ENCODE assay signal across 37 mouse cellular contexts in genomic region chr6:24645346-24646053, GRCm38 (mm10). TPM values are rescaled to one million over a fixed set of nuclear protein-coding genes. Genes with fewer than 3 reads are reported as not detected.
DNase-seq lines count a peak whose midpoint lies in the region; ATAC-seq and TF ChIP-seq lines count a peak whose summit lies in the region.
"Had no signal": no experiment of that assay in that cellular context is flagged by ENCODE, and none has a peak within 500 bp of the region (broad histone marks: within the 10 kb centered on the region; RNA-seq: fewer than 3 reads in every experiment).

No protein-coding gene starts in this region.

- DNase-seq in spleen, adult 2 months (ENCODE audit: low read depth in 1 of 2, low spot score in 2 of 2) = no peak
- no peak for DNase-seq in spleen, postnatal 36 days (ENCODE audit: low spot score in 2 of 2)
- no peak for DNase-seq in embryonic facial prominence, embryonic 10.5 days (ENCODE audit: low spot score)
- DNase-seq in right cerebral cortex, postnatal 10 days (ENCODE audit: low spot score in 2 of 2) = no peak
- DNase-seq in lung, adult 2 months = no peak
- DNase-seq: adrenal gland, adult 8-10 months; cerebellum, adult 18-20 months; cerebellum, postnatal 10 days; gastrocnemius, postnatal 25 days; heart, postnatal 14 days; kidney, adult 18-20 months; kidney, postnatal 25 days; liver; lung, postnatal 36 days; right cerebral cortex, postnatal 14 days; thymus, adult 2 months; thymus, postnatal 4 days had no signal

- ATAC-seq in granulocyte monocyte progenitor cell, adult 5-6 weeks (replicated peaks; ENCODE audit: poor library complexity, severe bottlenecking) = peak; percentile 88
- peak; percentile 56; the same call in 1 of the 2 replicates for ATAC-seq in monocyte, adult 5-6 weeks (replicated peaks; ENCODE audit: insufficient number of reproducible peaks, low FRiP score, low TSS enrichment, poor library complexity, severe bottlenecking)
- ATAC-seq: CD4-positive, CD25-positive, alpha-beta regulatory T cell, adult 4 months; hindbrain, embryonic 16.5 days; midbrain, embryonic 15.5 days had no signal

- H3K27me3 ChIP-seq in spleen, adult 2 months (ENCODE audit: control insufficient read depth, insufficient read depth, low read length) = no peaks in the 10 kb centered on the region
- no peaks in the 10 kb centered on the region for H3K27me3 ChIP-seq in embryonic facial prominence, embryonic 10.5 days (replicated peaks; ENCODE audit: low read depth, poor library complexity, severe bottlenecking)
- H3K27me3 ChIP-seq: embryonic facial prominence, embryonic 15.5 days; forebrain, embryonic 12.5 days; kidney, embryonic 15.5 days; liver, embryonic 15.5 days; midbrain, embryonic 15.5 days had no signal

- 69% methylated on average over 6 of the region's 6 CpGs for WGBS in spleen, adult 2 months
- 95% methylated on average over 6 of the region's 6 CpGs for WGBS in embryonic facial prominence, embryonic 10.5 days
- 84% methylated on average over 6 of the region's 6 CpGs for WGBS in lung, adult 2 months

- no peak for TF ChIP-seq CTCF in spleen, adult 2 months (IDR thresholded peaks at IDR 0.05; ENCODE audit: extremely low read depth, insufficient read depth, insufficient read length, insufficient replicate concordance)
- TF ChIP-seq CTCF in lung, adult 2 months (IDR thresholded peaks at IDR 0.05; ENCODE audit: insufficient read depth, low read length) = no peak

- no peaks in the 10 kb centered on the region for H3K9me3 ChIP-seq in embryonic facial prominence, embryonic 10.5 days
- H3K9me3 ChIP-seq: embryonic facial prominence, embryonic 15.5 days; forebrain, embryonic 12.5 days; kidney, embryonic 15.5 days; liver, embryonic 15.5 days; midbrain, embryonic 10.5 days; midbrain, embryonic 15.5 days had no signal

- no peaks in the 10 kb centered on the region for H3K4me1 ChIP-seq in spleen, adult 2 months (ENCODE audit: control insufficient read depth, insufficient read depth, insufficient read length)
- H3K4me1 ChIP-seq in embryonic facial prominence, embryonic 10.5 days = no peaks in the 10 kb centered on the region
- peaks cover 6% of the 10 kb centered on the region for H3K4me1 ChIP-seq in lung, adult 2 months (ENCODE audit: control insufficient read depth, insufficient read depth, low read length)
- H3K4me1 ChIP-seq: embryonic facial prominence, embryonic 15.5 days; kidney, embryonic 15.5 days; midbrain, embryonic 10.5 days had no signal

- H3K36me3 ChIP-seq in spleen, adult 2 months (ENCODE audit: control insufficient read depth, insufficient read depth, low read length) = no peaks in the 10 kb centered on the region; the same call in 1 of the 2 replicates
- H3K36me3 ChIP-seq in embryonic facial prominence, embryonic 10.5 days (replicated peaks) = peaks cover 8% of the 10 kb centered on the region
- H3K36me3 ChIP-seq: embryonic facial prominence, embryonic 15.5 days; liver, embryonic 15.5 days; midbrain, embryonic 15.5 days had no signal

- no peak for TF ChIP-seq POLR2A in spleen, adult 2 months (IDR thresholded peaks at IDR 0.05; ENCODE audit: low read depth, low read length)
- TF ChIP-seq POLR2A in lung, adult 2 months (IDR thresholded peaks at IDR 0.05; ENCODE audit: borderline replicate concordance, extremely low read depth, low read depth, low read length) = no peak

- no peak overlapping the region for H3K4me3 ChIP-seq in spleen, adult 2 months (ENCODE audit: extremely low read depth, insufficient read depth, insufficient read length)
- no peak overlapping the region for H3K4me3 ChIP-seq in embryonic facial prominence, embryonic 10.5 days
- no peak overlapping the region for H3K4me3 ChIP-seq in lung, adult 2 months (replicated peaks; ENCODE audit: extremely low read depth, low read depth, low read length)
- H3K4me3 ChIP-seq: embryonic facial prominence, embryonic 15.5 days; forebrain, embryonic 12.5 days; kidney, embryonic 15.5 days; liver, embryonic 15.5 days; midbrain, embryonic 10.5 days; midbrain, embryonic 15.5 days had no signal

- H3K27ac ChIP-seq in spleen, adult 2 months (ENCODE audit: insufficient read depth, low read length) = peak overlapping the region; percentile 18; the same call in 1 of the 2 replicates
- H3K27ac ChIP-seq in embryonic facial prominence, embryonic 10.5 days (replicated peaks) = no peak overlapping the region
- H3K27ac ChIP-seq: embryonic facial prominence, embryonic 15.5 days; forebrain, embryonic 12.5 days; kidney, embryonic 15.5 days; liver, embryonic 15.5 days; midbrain, embryonic 10.5 days; midbrain, embryonic 15.5 days; stomach, postnatal 0 days had no signal

RNA-seq across cellular contexts. Expression of gene Wasl, which starts 19.3 kb away (rescaled TPM):
- polyA plus RNA-seq in spleen, adult 2 months (2012; rRNA removed) = 22.3 and 46.5 TPM in 2 replicates
- 18.6 and 22.3 TPM in 2 replicates for total RNA-seq in granulocyte monocyte progenitor cell, adult 5-6 weeks (2014; fragmentation: Nextera tagmentation)
- 4.9 and 7.6 TPM in 2 replicates for total RNA-seq in granulocyte monocyte progenitor cell, adult 5-6 weeks (2017)
- total RNA-seq in monocyte, adult 5-6 weeks (2017) = 6.4 to 20.8 TPM (median 13.4 TPM) in 3 replicates
- 60.6 and 65.5 TPM in 2 replicates for polyA plus RNA-seq in embryonic facial prominence, embryonic 10.5 days (2016; fragmentation: Nextera tagmentation; extraction: Ambion mirVana)
- 70.0 and 123 TPM in 2 replicates for polyA plus RNA-seq in lung, adult 2 months (2012; rRNA removed)

RNA-seq across cellular contexts. Expression of gene Lmod2, which starts 47.9 kb away (rescaled TPM):
- polyA plus RNA-seq in spleen, adult 2 months (2012; rRNA removed) = not detected in 2 replicates
- total RNA-seq in granulocyte monocyte progenitor cell, adult 5-6 weeks (2014; fragmentation: Nextera tagmentation) = not detected in 2 replicates
- total RNA-seq in granulocyte monocyte progenitor cell, adult 5-6 weeks (2017) = 0.26 TPM in 1 of 2 replicates, not detected in the other
- total RNA-seq in monocyte, adult 5-6 weeks (2017) = not detected in 3 replicates
- polyA plus RNA-seq in embryonic facial prominence, embryonic 10.5 days (2016; fragmentation: Nextera tagmentation; extraction: Ambion mirVana) = not detected in 2 replicates
- polyA plus RNA-seq in lung, adult 2 months (2012; rRNA removed) = 2.3 and 6.4 TPM in 2 replicates
- total RNA-seq: layer of hippocampus, adult 18-20 months; layer of hippocampus, postnatal 10 days; left cerebral cortex, adult 18-20 months; left cerebral cortex, postnatal 14 days had no signal
- polyA plus RNA-seq: CD4-positive, CD25-positive, alpha-beta regulatory T cell, adult 4 months; cortical plate, adult 2 months; forebrain, embryonic 12.5 days; hindbrain, embryonic 11.5 days; hindbrain, embryonic 16.5 days; intestine, embryonic 14.5 days; limb, embryonic 11.5 days; midbrain, embryonic 15.5 days; small intestine, adult 2 months; stomach, postnatal 0 days had no signal
